Mouse (Mus musculus) left cerebral cortex, adult 2 months (tissue): ENCODE data around the gene Suds3. TPM values are rescaled to one million over a fixed set of nuclear protein-coding genes. Genes with fewer than 3 reads are reported as not detected.

ENCODE experiments used
- DNase-seq, 2 experiments: peaks; one replicate each; pipeline ENCODE4 v3.0.0; 2021 to 2022; ENCODE audit warnings: low spot score in 2 of 2, mixed read lengths in 1 of 2; ENCODE audit errors: extremely low spot score in 1 of 2
- H3K27ac ChIP-seq: fragments of 200-600 bp; 2 replicates; pipeline ENCODE4 v1.8.1; 2022
- H3K4me3 ChIP-seq: fragments of 200-600 bp; 2 replicates; pipeline ENCODE4 v1.8.1; 2022
- CTCF ChIP-seq: fragments of 200-600 bp; IDR thresholded peaks from 2 replicates; pipeline ENCODE4 v1.8.1; 2022; ENCODE audit warnings: antibody characterized with exemption, mild to moderate bottlenecking, moderate library complexity
- intact Hi-C: fragments of 180-260 bp; cut with DNase I; formaldehyde crosslinking; loops from one replicate; pipeline ENCODE4 v1.15.1; 2025
- long read RNA-seq, 2 experiments: library from polyadenylated mRNA; stranded (forward); transcript quantifications; one replicate each; pipeline ENCODE4 v2.0.0; 2021; ENCODE audit warnings: borderline mapping rate in 2 of 2
- total RNA-seq, 2 experiments: library from RNA; stranded (reverse); gene quantifications; 2 replicates each; pipeline ENCODE4 v1.2.3; 2021

Gene Suds3
- total RNA-seq = 100 to 1,000 TPM; 117 to 141 TPM
- long read RNA-seq, experiment 1, partial matches to known transcripts = 112 of 166 reads
- long read RNA-seq, experiment 1, other reads (novel, unspliced or antisense) = 54 of 166 reads
- long read RNA-seq, experiment 2, partial matches to known transcripts = 13 of 116 reads
- long read RNA-seq, experiment 2, other reads (novel, unspliced or antisense) = 103 of 116 reads

- peak within 1 kb of the TSS; percentile 96 for H3K4me3 ChIP-seq
- H3K27ac ChIP-seq = peak within 1 kb of the TSS; percentile 99
- intact Hi-C loops = loop anchor here (5.0 kb wide), 3 partner anchors 171 to 381 kb away; partner anchors contain the start of gene Pebp1
- TF ChIP-seq CTCF = peak; percentile 100
- DNase-seq = peak; percentile 96 to 99
Observed at GRCm38 (mm10) chr5:117115836-117116366, at the start of gene Suds3. Gene Suds3, minus strand, starts transcription at chr5:117116113.

- H3K27ac ChIP-seq = no peak overlapping the region
- H3K4me3 ChIP-seq = no peak overlapping the region
- DNase-seq = no peak
- intact Hi-C loops = no loop called here
- TF ChIP-seq CTCF = no peak
Observed at GRCm38 (mm10) chr5:117164923-117165322, 49.0 kb upstream of the Suds3 start.

- Histone ChIP-seq H3K27ac (no peak overlapping the region), H3K4me3 (no peak overlapping the region)
- DNase-seq = no peak
- intact Hi-C loops = no loop called here
- no peak for TF ChIP-seq CTCF
Observed at GRCm38 (mm10) chr5:117164516-117164915, 48.6 kb upstream of the Suds3 start.

- no peak overlapping the region for H3K4me3 ChIP-seq
- no peak overlapping the region for H3K27ac ChIP-seq
- DNase-seq = no peak
- no peak for TF ChIP-seq CTCF
- intact Hi-C loops = no loop called here
Observed at GRCm38 (mm10) chr5:117163790-117164189, 47.9 kb upstream of the Suds3 start.

- TF ChIP-seq CTCF = no peak
- intact Hi-C loops = no loop called here
- Histone ChIP-seq H3K4me3 (no peak overlapping the region), H3K27ac (no peak overlapping the region)
- no peak for DNase-seq
Observed at GRCm38 (mm10) chr5:117160499-117160898, 44.6 kb upstream of the Suds3 start.

GRCm38 (mm10) chr5:117159805-117160291 lies 43.9 kb upstream of the Suds3 start:
- Histone ChIP-seq H3K4me3 (no peak overlapping the region), H3K27ac (no peak overlapping the region)
- DNase-seq = no peak
- intact Hi-C loops = no loop called here
- TF ChIP-seq CTCF = no peak

GRCm38 (mm10) chr5:117159326-117159725 lies 43.4 kb upstream of the Suds3 start:
- Histone ChIP-seq H3K4me3 (no peak overlapping the region), H3K27ac (no peak overlapping the region)
- TF ChIP-seq CTCF = no peak
- intact Hi-C loops = no loop called here
- DNase-seq = no peak

GRCm38 (mm10) chr5:117158335-117159018 lies 42.6 kb upstream of the Suds3 start:
- TF ChIP-seq CTCF = no peak
- no peak overlapping the region for H3K27ac ChIP-seq
- DNase-seq = no peak
- no peak overlapping the region for H3K4me3 ChIP-seq
- intact Hi-C loops = no loop called here

GRCm38 (mm10) chr5:117153527-117154091 lies 37.7 kb upstream of the Suds3 start:
- intact Hi-C loops = no loop called here
- Histone ChIP-seq H3K27ac (no peak overlapping the region), H3K4me3 (no peak overlapping the region)
- TF ChIP-seq CTCF = no peak
- DNase-seq = no peak

- Histone ChIP-seq H3K27ac (no peak overlapping the region), H3K4me3 (no peak overlapping the region)
- TF ChIP-seq CTCF = peak; percentile 3; the same call in 1 of the 2 replicates
- intact Hi-C loops = no loop called here
- no peak for DNase-seq
Observed at GRCm38 (mm10) chr5:117152944-117153343, 37.0 kb upstream of the Suds3 start.

- TF ChIP-seq CTCF = no peak
- H3K27ac ChIP-seq = no peak overlapping the region
- intact Hi-C loops = no loop called here
- H3K4me3 ChIP-seq = no peak overlapping the region
- DNase-seq = no peak
Observed at GRCm38 (mm10) chr5:117150068-117150467, 34.2 kb upstream of the Suds3 start.
